Mouse (Mus musculus) megakaryocyte, embryonic 14.5 days (primary cell): ENCODE data around the gene Dctd.

Source experiments
- FLI1 ChIP-seq: IDR thresholded peaks from 2 replicates; pipeline ENCODE4 v1.6.1; 2012; ENCODE audit warnings: low read length, inconsistent platforms, mixed read lengths
- GATA1 ChIP-seq: IDR thresholded peaks from 3 replicates; pipeline ENCODE4 v1.6.1; 2012; ENCODE audit warnings: mixed read lengths, low read length, inconsistent platforms, borderline replicate concordance

- TF ChIP-seq FLI1 = no peak
- no peak for TF ChIP-seq GATA1
Observed at GRCm38 (mm10) chr8:48146449-48146848, 47.6 kb downstream of the Dctd start.
